9 mouse cellular contexts compared by ENCODE assay signal in genomic region chr12:70544850-70545510, GRCm38 (mm10).
DNase-seq lines count a peak whose midpoint lies in the region; ATAC-seq and TF ChIP-seq lines count a peak whose summit lies in the region.
"Had no signal": no experiment of that assay in that cellular context is flagged by ENCODE, and none has a peak within 500 bp of the region (broad histone marks: within the 10 kb centered on the region; RNA-seq: fewer than 3 reads in every experiment).

No protein-coding gene starts in this region.

- no peak for TF ChIP-seq POLR2A in heart, adult 2 months (IDR thresholded peaks at IDR 0.05; ENCODE audit: insufficient read depth, low read depth, low read length)

- H3K79me2 ChIP-seq in heart, adult 2 months (replicated peaks; ENCODE audit: control insufficient read depth, insufficient read depth, low read length), result no peaks in the 10 kb centered on the region

- H3K4me2 ChIP-seq in hindbrain, embryonic 12.5 days (replicated peaks), result no peak overlapping the region
- H3K4me2 ChIP-seq in forebrain, embryonic 12.5 days, result no peak overlapping the region
- H3K4me2 ChIP-seq: liver, embryonic 15.5 days had no signal

- H3K36me3 ChIP-seq in heart, adult 2 months (ENCODE audit: control insufficient read depth, insufficient read depth, low read length), result no peaks in the 10 kb centered on the region
- H3K36me3 ChIP-seq in hindbrain, embryonic 12.5 days, result no peaks in the 10 kb centered on the region
- no peaks in the 10 kb centered on the region for H3K36me3 ChIP-seq in forebrain, embryonic 12.5 days (replicated peaks)
- H3K36me3 ChIP-seq: liver, embryonic 15.5 days had no signal

- TF ChIP-seq CTCF in heart, adult 2 months (IDR thresholded peaks at IDR 0.05), result no peak
- TF ChIP-seq CTCF in gastrocnemius, adult 2 months (IDR thresholded peaks at IDR 0.05), result no peak

- no peak for ATAC-seq in hindbrain, embryonic 12.5 days (ENCODE audit: low FRiP score)
- ATAC-seq in forebrain, embryonic 12.5 days (ENCODE audit: low FRiP score), result no peak

- H3K4me3 ChIP-seq in heart, adult 2 months, result no peak overlapping the region
- H3K4me3 ChIP-seq in gastrocnemius, adult 2 months, result no peak overlapping the region
- no peak overlapping the region for H3K4me3 ChIP-seq in hindbrain, embryonic 12.5 days
- no peak overlapping the region for H3K4me3 ChIP-seq in forebrain, embryonic 12.5 days (replicated peaks)
- H3K4me3 ChIP-seq: liver, embryonic 15.5 days had no signal

- TF ChIP-seq EP300 in heart, adult 2 months (IDR thresholded peaks at IDR 0.05; ENCODE audit: insufficient read depth, low read depth, low read length), result 0 out of 2 replicates have a peak, but pooled peaks have one; percentile 20

- no peaks in the 10 kb centered on the region for H3K27me3 ChIP-seq in heart, adult 2 months (ENCODE audit: control insufficient read depth, insufficient read depth, low read length)
- H3K27me3 ChIP-seq in hindbrain, embryonic 12.5 days, result no peaks in the 10 kb centered on the region
- 0 out of 2 replicates have a peak, but pooled peaks cover 5% of the 10 kb centered on the region for H3K27me3 ChIP-seq in forebrain, embryonic 12.5 days
- H3K27me3 ChIP-seq: liver, embryonic 15.5 days had no signal

- intact Hi-C loops in heart, adult 2 months (cut with DNase I), result no loop called here
- intact Hi-C loops in gastrocnemius, adult 2 months (cut with DNase I), result loop anchor here (5.0 kb wide), 1 partner anchor 42 kb away; no protein-coding TSS in a partner anchor

- no peaks in the 10 kb centered on the region for H3K4me1 ChIP-seq in heart, adult 2 months (ENCODE audit: control insufficient read depth, insufficient read depth, low read length)
- H3K4me1 ChIP-seq in hindbrain, embryonic 12.5 days, result peaks cover 9% of the 10 kb centered on the region
- peaks cover 10% of the 10 kb centered on the region; the same call in 1 of the 2 replicates for H3K4me1 ChIP-seq in forebrain, embryonic 12.5 days
- H3K4me1 ChIP-seq: liver, embryonic 15.5 days had no signal

- H3K9ac ChIP-seq in heart, adult 2 months (ENCODE audit: low read depth, low read length), result no peak overlapping the region
- H3K9ac ChIP-seq in hindbrain, embryonic 12.5 days, result no peak overlapping the region
- H3K9ac ChIP-seq in forebrain, embryonic 12.5 days, result no peak overlapping the region
- H3K9ac ChIP-seq: liver, embryonic 15.5 days had no signal

- WGBS in heart, adult 2 months, result 54% methylated on average over 7 of the region's 7 CpGs
- WGBS in hindbrain, embryonic 12.5 days, result 75% methylated on average over 7 of the region's 7 CpGs
- WGBS in forebrain, embryonic 12.5 days, result 70% methylated on average over 7 of the region's 7 CpGs

- DNase-seq in heart, adult 2 months, result peak; percentile 36 to 72
- DNase-seq in heart, postnatal 4 days, result no peak
- DNase-seq in NIH3T3 (ENCODE audit: low read depth), result peak; percentile 95
- peak; percentile 71 for DNase-seq in gastrocnemius, adult 2 months
- DNase-seq in lung, postnatal 36 days, result peak; percentile 38
- DNase-seq in thymus, postnatal 4 days, result no peak

- peak overlapping the region; percentile 43 for H3K27ac ChIP-seq in heart, adult 2 months
- peak overlapping the region; percentile 71 for H3K27ac ChIP-seq in gastrocnemius, adult 2 months
- H3K27ac ChIP-seq in hindbrain, embryonic 12.5 days, result no peak overlapping the region
- H3K27ac ChIP-seq in forebrain, embryonic 12.5 days, result no peak overlapping the region
- H3K27ac ChIP-seq: liver, embryonic 15.5 days had no signal

- no peaks in the 10 kb centered on the region for H3K9me3 ChIP-seq in hindbrain, embryonic 12.5 days (replicated peaks)
- H3K9me3 ChIP-seq in forebrain, embryonic 12.5 days, result no peaks in the 10 kb centered on the region
- H3K9me3 ChIP-seq: liver, embryonic 15.5 days had no signal

Comparison
In these comparisons a context has a peak if more than half of its experiments do, and no peak if none do; other contexts are left out.
1. DNase-seq: peak in heart, adult 2 months (2 of 2), NIH3T3 (single experiment), gastrocnemius, adult 2 months (single experiment) and lung, postnatal 36 days (single experiment); none in heart, postnatal 4 days (single experiment) and thymus, postnatal 4 days (single experiment).
2. H3K27ac ChIP-seq: peak in heart, adult 2 months (single experiment) and gastrocnemius, adult 2 months (single experiment); none in hindbrain, embryonic 12.5 days (single experiment) and forebrain, embryonic 12.5 days (single experiment).